Mouse (Mus musculus): ENCODE data around the gene Cap2. TPM values are rescaled to one million over a fixed set of nuclear protein-coding genes. Genes with fewer than 3 reads are reported as not detected.

The Cap2 gene
- total RNA-seq, 1 experiment from 2014 or later, result 0.45 TPM

DNA sequence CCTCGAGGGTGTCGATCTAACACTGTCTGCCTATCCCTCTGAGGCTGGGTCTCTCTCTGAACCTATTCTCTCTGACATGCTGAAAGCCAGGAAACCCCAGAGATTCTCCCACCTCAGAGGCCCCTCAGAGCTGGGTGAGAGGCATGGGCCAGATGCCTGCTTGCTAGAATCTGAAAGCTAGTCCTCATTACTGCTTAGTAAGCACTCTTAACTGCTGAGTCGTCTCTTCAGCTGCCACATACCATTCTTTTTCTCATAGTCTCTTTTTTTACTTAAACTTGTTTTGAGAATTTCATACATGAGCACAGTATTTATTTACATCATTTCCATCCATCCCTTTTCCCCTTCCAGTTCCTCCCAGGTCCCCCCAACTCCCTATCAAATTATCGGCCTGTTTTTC is 89.2 kb downstream of the Cap2 start:
- no peak for ATAC-seq (replicated peaks in 1 of 2; ENCODE audit: insufficient read depth in 1 of 2, low FRiP score in 2 of 2, low TSS enrichment in 1 of 2, low read depth in 1 of 2, poor library complexity in 2 of 2, severe bottlenecking in 2 of 2)

DNA sequence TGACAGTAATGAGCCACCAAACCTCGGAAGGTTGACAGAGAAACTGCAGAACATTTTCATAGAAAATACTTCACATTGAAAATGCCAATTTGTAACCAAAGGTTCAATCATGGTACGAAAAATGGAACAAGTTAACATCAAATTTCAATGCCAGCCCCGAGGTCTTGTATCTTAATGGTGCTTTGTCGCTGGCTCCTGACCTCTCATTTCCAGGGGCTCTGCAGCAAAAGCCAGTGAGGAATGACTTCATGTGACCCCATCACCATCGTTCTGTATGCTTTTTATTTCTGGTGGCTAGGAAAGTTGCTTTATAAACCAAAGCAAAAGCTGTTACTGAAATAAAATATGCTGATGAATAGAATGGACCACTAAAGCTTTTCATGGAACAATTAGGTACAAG is 99.0 kb downstream of the Cap2 start:
- ATAC-seq (replicated peaks in 1 of 2; ENCODE audit: insufficient read depth in 1 of 2, low FRiP score in 2 of 2, low TSS enrichment in 1 of 2, low read depth in 1 of 2, poor library complexity in 2 of 2, severe bottlenecking in 2 of 2), result no peak

DNA sequence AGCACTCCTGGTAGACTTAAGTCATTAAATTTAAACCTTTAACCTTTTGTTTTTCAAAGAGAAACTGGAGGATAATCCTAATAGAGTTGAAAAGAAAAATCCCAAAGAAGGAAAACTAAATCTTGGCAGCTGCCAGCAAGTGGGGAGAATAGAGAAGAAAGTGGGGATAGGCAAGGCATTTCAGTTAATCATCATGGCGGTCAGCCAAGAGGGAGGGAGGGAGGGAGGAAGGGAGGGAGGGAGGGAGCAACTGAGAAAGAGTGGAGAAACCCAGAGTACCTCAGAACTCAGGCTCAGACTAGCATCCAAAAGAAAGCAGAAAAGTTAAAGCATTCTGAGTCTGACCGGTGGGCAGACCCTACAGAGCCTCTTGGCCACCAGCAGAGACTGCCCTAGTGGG is 99.7 kb downstream of the Cap2 start:
- ATAC-seq (replicated peaks in 1 of 2; ENCODE audit: insufficient read depth in 1 of 2, low FRiP score in 2 of 2, low TSS enrichment in 1 of 2, low read depth in 1 of 2, poor library complexity in 2 of 2, severe bottlenecking in 2 of 2), result no peak

DNA sequence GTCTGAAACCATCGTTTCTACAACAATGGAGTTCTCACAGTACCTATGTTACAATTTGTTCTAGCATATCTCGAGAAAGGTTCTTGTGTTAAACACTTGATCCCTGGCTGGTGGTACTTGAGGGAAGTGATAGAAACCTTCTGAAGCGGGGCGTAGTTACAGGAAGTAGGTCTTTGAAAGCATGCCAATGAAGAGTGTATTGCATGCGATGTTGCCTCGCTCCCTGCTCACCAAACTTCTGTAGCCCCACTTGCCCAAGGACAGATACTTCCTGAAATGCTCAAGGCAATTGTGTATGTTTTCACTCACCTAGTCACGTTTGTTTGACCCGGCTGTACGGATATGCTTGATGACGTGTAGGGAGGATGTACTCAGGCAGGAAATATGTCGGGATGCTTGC is 101.0 kb downstream of the Cap2 start:
- peak in 1 of 2 experiments; percentile 37; a peak in 1 of 4 replicates for ATAC-seq (replicated peaks in 1 of 2; ENCODE audit: insufficient read depth in 1 of 2, low FRiP score in 2 of 2, low TSS enrichment in 1 of 2, low read depth in 1 of 2, poor library complexity in 2 of 2, severe bottlenecking in 2 of 2)

DNA sequence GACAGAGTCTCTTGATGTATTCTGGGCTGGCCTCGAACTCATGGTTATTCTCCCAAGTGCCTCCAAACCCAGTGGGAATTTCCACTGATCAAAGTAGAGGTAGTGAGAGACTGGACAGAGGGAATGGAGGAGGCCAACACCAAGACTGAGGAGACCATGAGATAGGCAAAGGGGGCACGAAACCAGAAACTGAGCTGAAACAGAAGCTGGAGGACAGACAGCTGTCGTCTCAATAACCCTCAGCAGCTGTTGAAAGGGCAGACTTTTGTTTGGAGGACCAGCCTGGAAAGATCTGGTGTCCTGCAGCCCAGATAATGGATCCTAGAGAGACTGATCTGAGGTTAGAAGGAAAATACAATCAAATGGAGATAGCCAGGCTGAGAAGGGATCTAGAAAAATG is 109.4 kb downstream of the Cap2 start:
- no peak for ATAC-seq (replicated peaks in 1 of 2; ENCODE audit: insufficient read depth in 1 of 2, low FRiP score in 2 of 2, low TSS enrichment in 1 of 2, low read depth in 1 of 2, poor library complexity in 2 of 2, severe bottlenecking in 2 of 2)

DNA sequence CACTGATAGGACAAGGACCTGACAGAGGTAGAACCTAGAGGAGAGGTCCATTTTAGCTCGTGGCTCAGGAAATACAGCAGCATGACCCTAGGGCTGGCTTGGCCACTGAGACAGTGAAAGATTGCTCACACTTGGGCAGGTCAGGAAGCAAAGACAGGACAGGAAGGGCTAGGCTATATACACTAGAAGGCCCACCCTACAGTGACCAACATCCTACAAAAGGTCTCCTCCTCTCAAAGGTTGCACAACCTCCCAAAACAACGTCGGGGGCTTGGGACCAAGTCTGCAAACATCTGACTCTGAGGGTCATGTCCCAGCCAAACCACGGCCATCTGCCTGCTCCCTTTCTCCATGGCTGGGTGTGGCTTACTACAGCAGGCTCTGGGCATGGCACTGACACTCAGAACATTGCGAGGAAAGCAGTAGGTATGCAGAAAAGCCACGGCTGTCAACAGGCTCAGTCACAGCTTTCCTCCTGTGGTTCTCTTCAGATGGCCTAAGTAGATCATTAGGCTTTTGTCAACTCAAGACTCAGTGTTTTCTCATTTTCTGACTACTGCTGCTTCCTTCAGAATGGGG is 112.1 kb downstream of the Cap2 start:
- no peak for ATAC-seq (replicated peaks in 1 of 2; ENCODE audit: insufficient read depth in 1 of 2, low FRiP score in 2 of 2, low TSS enrichment in 1 of 2, low read depth in 1 of 2, poor library complexity in 2 of 2, severe bottlenecking in 2 of 2)

DNA sequence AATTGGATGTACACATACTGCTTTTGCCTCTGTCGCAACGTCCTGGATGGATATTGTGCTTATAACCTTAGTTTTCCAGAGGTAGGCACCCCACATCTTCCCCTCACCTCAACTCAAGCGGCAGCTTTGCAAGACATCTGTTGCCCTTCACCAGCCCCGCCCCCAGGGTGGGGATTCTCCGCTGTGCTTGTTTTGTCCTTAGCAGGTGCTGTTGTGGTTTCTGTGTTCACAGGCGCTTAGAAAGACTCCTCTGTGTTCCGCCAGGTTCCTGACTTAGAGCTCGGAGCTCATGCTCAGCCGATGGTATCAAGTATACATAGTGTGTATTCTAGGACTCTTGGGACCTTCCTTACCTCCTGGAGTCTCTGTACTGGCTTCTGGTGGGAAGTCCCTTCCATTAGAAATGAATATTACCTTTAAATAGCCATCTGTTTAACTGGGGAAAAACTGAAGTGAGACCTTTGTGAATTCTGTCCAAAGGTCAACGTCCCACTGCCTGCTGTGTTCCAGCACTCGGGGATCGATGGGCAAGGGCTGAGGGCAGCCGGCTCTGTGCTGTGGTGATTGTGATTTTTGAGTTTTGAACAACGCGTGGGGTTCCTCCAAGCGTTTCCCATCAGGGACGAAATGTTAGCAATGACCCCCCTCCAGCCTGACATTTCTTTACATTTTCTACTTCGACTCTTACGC is 115.2 kb downstream of the Cap2 start:
- no peak for ATAC-seq (replicated peaks in 1 of 2; ENCODE audit: insufficient read depth in 1 of 2, low FRiP score in 2 of 2, low TSS enrichment in 1 of 2, low read depth in 1 of 2, poor library complexity in 2 of 2, severe bottlenecking in 2 of 2)

DNA sequence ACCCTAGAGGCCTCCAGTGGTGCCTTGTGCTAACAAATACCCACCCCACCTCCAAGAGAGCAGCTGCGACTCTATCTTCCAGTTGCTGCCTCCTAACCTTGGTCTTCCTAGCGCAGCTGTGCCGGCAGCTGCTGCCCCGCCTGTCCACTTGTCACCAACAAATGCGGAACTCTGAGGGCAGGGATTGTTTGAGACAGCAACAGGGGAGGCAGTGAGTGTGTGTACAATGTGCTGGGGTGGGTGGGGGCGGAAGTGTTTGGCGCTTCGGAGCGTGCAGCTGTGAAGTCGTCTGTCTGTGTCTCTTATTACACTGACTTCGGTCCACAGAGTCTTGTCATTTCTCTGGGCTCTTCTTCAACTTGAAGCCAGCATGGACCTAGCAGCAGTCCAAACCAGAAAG is 118.0 kb downstream of the Cap2 start:
- ATAC-seq (replicated peaks in 1 of 2; ENCODE audit: insufficient read depth in 1 of 2, low FRiP score in 2 of 2, low TSS enrichment in 1 of 2, low read depth in 1 of 2, poor library complexity in 2 of 2, severe bottlenecking in 2 of 2), result peak; percentile 75 to 86

DNA sequence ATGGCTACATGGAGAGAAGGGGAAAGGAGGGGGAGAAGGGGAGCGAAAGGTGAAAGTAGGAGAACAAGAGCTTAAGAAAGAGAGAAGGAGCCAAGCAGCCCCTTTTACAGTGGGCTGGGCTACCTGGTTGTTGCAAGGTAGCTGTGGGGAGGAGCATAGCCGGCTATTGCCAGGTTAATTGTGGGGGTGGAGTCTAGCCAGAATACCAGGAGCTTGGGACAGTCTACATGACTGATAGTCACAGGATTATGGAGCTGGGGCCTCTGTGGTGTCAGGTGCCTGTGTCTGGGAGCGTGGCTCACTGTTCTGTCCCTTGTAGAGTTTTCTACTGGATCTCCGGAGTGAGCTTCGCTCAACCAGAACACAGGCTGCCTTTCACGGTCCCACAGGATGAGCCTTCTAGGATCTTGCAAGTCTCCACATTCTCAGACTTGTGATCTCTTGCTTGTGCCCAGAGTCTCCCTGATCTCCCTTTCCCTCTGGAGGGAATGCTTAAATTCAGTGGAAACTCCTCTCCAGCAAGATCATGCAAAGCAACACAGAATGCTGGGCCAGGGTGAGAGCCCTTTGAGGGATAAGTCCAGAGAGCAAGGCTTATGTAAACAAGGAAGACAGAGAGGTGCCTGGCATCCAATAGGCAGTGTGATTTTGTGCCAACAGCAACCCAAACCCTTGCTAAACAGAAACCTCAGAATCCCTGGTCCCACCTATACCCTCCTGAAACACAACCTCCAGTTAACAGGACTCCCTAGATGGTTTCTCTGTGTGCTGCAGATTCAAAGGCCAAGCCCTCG is 119.5 kb downstream of the Cap2 start:
- ATAC-seq (replicated peaks in 1 of 2; ENCODE audit: insufficient read depth in 1 of 2, low FRiP score in 2 of 2, low TSS enrichment in 1 of 2, low read depth in 1 of 2, poor library complexity in 2 of 2, severe bottlenecking in 2 of 2), result no peak

DNA sequence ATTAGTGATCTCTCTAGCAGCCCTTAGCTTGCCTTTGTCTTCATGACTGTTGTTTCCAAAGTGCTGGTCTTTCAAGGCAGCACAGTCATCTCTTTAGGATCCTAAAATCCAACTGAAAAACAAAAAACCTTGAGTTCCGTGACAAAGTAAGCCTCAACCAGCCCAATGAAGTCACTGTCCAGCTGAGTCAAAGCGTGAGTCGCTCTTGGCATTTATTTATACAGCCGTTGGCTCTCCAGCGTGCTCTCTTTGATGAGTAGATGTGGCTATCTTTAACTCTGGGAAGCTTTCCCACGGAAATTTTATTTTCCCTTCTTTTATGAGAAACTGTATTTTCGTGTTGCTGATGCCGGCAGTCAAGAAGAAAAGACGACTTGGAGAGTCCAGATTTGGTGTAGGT is 125.0 kb downstream of the Cap2 start:
- no peak for ATAC-seq (replicated peaks in 1 of 2; ENCODE audit: insufficient read depth in 1 of 2, low FRiP score in 2 of 2, low TSS enrichment in 1 of 2, low read depth in 1 of 2, poor library complexity in 2 of 2, severe bottlenecking in 2 of 2)

DNA sequence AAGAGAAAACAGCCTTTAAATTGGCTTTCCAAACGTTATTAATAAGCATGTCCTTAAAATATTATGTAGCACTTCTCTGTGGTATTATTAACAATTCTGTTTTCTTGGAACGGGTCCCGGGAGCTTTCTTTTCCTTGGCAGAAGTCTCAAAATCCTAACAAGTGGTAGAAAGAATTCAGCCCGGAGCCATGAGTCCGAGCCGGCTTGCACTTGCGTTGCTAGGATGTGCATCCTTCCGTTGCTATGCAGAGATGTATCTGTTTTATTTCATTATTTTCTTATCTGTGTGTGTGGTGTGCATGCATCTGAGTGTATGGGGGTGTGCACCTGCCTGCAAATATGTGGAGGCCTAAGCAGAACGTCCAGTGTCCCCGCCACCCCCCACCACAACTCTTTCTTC is 126.2 kb downstream of the Cap2 start:
- ATAC-seq (replicated peaks in 1 of 2; ENCODE audit: insufficient read depth in 1 of 2, low FRiP score in 2 of 2, low TSS enrichment in 1 of 2, low read depth in 1 of 2, poor library complexity in 2 of 2, severe bottlenecking in 2 of 2), result no peak

DNA sequence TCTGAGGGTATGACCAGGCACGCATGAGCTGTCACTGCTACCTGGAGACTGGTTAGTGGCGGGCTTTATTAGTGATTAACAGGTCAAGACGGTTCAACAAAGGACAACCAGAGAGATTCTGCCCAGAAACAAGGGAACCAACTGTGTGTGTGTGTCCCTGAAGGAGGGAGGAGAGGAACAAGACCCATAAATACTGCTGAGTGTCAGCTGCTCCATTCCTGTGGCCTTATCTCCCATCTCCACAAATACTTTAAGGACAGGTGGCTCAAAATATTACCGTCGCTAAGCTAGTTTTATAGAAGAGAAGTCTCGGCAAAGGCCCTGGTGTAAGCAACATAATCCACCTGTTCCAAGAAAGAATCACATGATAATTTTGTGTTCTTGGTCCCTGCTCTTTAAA is 127.7 kb downstream of the Cap2 start:
- no peak for ATAC-seq (replicated peaks in 1 of 2; ENCODE audit: insufficient read depth in 1 of 2, low FRiP score in 2 of 2, low TSS enrichment in 1 of 2, low read depth in 1 of 2, poor library complexity in 2 of 2, severe bottlenecking in 2 of 2)

DNA sequence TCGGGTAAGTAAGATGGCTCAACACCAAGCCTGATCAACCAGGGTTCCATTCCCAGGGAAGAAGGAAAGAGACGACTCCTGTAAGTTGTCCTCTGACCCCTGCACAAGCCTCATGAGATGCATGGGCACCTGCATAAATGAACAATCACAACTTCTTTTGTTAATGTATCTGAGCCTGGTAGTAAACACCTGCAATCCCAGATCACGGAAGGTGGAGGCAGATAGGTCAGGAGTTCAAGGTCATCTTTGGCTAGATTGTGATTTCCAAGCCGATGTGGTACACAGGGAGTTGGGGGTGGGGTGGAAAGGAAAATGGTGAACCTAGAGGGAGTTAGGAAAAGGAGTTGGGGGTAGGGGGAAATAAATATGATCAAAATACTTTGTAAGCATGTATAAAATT is 131.1 kb downstream of the Cap2 start:
- ATAC-seq (replicated peaks in 1 of 2; ENCODE audit: insufficient read depth in 1 of 2, low FRiP score in 2 of 2, low TSS enrichment in 1 of 2, low read depth in 1 of 2, poor library complexity in 2 of 2, severe bottlenecking in 2 of 2), result no peak

DNA sequence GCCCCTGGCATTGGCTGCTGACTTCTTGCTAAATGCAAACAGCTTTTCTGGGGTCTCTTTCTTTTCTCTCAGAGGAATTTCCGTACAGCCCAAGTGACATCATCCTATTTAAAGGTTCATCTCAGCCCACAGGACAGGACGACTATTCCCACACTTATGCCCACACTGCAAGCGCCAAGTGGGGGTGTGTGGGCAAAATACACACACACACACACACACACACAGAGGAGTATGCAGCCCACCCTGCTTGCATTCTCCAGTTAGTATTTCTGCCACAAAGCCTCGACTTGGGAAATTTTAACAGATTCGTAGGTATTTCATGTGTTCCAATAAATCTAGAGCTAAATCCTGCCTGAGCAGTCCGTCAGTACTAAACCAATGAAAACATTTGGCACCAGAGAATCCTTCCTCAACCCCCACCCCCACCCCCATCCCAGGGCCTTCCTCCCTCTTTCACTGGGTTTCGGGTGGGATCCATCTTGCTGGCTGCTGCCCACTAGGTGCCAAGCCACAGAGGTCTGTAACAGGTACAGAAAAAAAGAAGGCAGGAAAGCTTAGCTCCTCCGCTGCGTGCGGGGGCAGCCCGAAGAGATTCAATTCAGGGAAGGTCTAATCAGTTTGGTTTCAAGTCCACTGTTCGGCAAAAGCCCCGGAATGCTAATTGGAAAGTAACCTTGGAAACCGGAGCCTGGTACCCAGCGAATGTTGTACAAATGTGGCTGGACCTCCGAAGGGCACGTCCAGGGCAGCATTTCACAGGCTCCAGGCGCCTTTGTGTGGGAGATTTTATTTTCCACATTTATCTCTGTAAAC is 131.9 kb downstream of the Cap2 start:
- no peak for ATAC-seq (replicated peaks in 1 of 2; ENCODE audit: insufficient read depth in 1 of 2, low FRiP score in 2 of 2, low TSS enrichment in 1 of 2, low read depth in 1 of 2, poor library complexity in 2 of 2, severe bottlenecking in 2 of 2)

DNA sequence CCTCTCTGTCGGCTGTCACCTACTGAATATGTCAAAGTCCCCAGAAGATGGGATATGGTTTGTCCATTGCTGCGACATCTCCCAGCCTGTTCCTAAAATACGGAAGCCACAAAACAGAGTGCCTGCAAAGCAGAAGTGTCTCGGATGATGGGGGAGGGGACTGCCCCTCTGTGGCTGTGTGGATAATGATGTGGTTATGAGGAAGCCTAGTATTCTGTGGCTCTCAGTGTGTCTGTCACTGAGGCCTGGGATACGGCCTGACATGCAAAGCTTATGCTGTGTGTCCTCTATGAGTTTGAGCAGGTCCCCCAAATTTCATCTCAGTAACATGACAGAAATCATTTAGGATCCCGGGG is 132.5 kb downstream of the Cap2 start:
- peak; percentile 83 to 84 for ATAC-seq (replicated peaks in 1 of 2; ENCODE audit: insufficient read depth in 1 of 2, low FRiP score in 2 of 2, low TSS enrichment in 1 of 2, low read depth in 1 of 2, poor library complexity in 2 of 2, severe bottlenecking in 2 of 2)

DNA sequence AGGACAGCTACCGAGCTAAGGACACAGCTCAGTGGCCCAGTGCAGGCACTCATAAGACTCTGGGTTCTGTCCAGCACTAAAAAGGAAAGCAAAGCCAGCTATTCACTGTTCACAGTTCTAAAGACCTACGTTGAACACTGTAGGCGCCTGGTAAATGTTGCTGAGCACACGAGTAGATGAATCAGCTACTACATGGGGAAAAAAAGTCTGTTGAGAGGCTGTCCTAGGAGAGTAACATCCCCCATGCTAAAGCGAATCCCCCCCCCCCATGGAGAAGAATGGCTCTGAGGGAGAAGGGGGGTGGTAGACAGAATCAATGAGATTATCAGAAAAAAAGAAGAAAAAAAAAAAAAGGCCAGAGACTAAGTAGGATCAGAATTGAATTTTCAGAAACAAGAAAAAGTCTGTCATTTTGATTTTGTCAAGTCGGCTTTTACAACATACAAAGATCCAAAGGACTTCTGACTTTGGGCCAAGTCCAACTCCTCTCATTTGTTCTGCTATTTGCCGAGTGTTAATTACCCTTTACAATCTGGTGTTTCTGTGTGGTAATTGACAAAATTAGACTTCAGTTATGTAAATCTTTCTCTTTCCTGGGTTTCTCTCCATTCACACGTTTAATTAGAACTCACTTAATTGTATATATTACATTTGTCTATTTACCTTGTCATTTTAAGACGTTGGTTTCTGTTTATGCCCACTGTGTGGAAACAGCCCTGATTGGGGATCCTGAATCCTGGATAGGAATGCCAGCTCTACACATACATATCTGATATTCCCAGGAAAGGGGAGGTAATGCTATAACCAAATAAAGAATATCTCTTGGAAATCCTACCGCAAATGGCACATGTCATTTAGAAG is 139.2 kb downstream of the Cap2 start:
- ATAC-seq (replicated peaks in 1 of 2; ENCODE audit: insufficient read depth in 1 of 2, low FRiP score in 2 of 2, low TSS enrichment in 1 of 2, low read depth in 1 of 2, poor library complexity in 2 of 2, severe bottlenecking in 2 of 2), result no peak

DNA sequence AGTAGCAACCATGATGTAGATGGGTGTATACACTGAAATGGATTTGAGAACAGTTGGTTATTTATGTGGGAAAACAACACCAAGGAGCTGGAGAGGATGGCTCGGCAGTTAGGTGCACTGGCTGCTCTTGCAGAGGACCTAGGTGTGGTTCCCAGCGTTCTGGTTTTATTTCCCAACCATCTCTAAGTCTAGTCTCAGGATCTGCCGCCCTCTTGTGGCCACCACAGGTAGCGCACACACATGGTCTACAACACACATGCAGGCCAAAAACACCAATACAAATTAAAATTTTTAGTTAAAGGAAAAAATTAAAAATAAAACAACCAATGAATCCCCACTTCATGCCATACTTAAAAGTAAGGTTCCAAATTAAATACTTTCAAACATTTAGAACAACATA is 140.7 kb downstream of the Cap2 start:
- ATAC-seq (replicated peaks in 1 of 2; ENCODE audit: insufficient read depth in 1 of 2, low FRiP score in 2 of 2, low TSS enrichment in 1 of 2, low read depth in 1 of 2, poor library complexity in 2 of 2, severe bottlenecking in 2 of 2), result no peak

Data from hematopoietic stem cell, adult 5-6 weeks (primary cell).